Mouse (Mus musculus) lung, adult 2 months (tissue): ENCODE measurements around the gene Ier3. TPM values are rescaled to one million over a fixed set of nuclear protein-coding genes. Genes with fewer than 3 reads are reported as not detected.
A peak's percentile ranks its signal among the peaks of the same experiment; 100 is the strongest.

Source experiments
- DNase-seq: peaks from one replicate; pipeline ENCODE4 v3.0.0; 2022
- H3K4me1 ChIP-seq: fragments of 200-500 bp; 2 replicates; pipeline ENCODE4 v1.6.1; 2011; ENCODE audit warnings: low read length; ENCODE audit not compliant: control insufficient read depth, insufficient read depth
- H3K4me3 ChIP-seq: fragments of 200-500 bp; replicated peaks from 2 replicates; pipeline ENCODE3; 2011; ENCODE audit warnings: low read depth, mild to moderate bottlenecking, control low read depth, low read length; ENCODE audit errors: extremely low read depth
- CTCF ChIP-seq: fragments of 200-500 bp; IDR thresholded peaks from 2 replicates; pipeline ENCODE4 v1.5.1; 2011; ENCODE audit warnings: mild to moderate bottlenecking, low read length, control low read depth; ENCODE audit not compliant: insufficient read depth
- POLR2A ChIP-seq: fragments of 200-500 bp; IDR thresholded peaks from 2 replicates; pipeline ENCODE4 v1.6.1; 2011; ENCODE audit warnings: low read depth, mild to moderate bottlenecking, control low read depth, low read length, borderline replicate concordance; ENCODE audit errors: extremely low read depth
- WGBS: fragments of 180-500 bp; shearing (Covaris S2); methylation state at CpG from one replicate; pipeline ENCODE4 v1.1.7; 2018; 5-methylcytosine and 5-hydroxymethylcytosine counted together
- polyA plus RNA-seq: library from polyadenylated mRNA; depleted of rRNA; stranded (reverse); fragments of >200 nt; gene quantifications from 2 replicates; pipeline ENCODE4 v1.2.3, GENCODE M21; 2012

Ier3 gene
- polyA plus RNA-seq, 1 experiment = 133 TPM

- no peak for DNase-seq
- Histone ChIP-seq H3K4me1 (0 out of 2 replicates have a peak, but pooled peaks cover 3% of the 10 kb centered on the region), H3K4me3 (peak overlapping the region; percentile 6)
- WGBS = 32% methylated on average over 10 of the region's 10 CpGs
- TF ChIP-seq POLR2A (no peak), CTCF (no peak)
Observed at GRCm38 (mm10) chr17:35864832-35865353, 43.4 kb downstream of the Ier3 start.

- peak; percentile 67; the same call in 1 of the 2 replicates for TF ChIP-seq POLR2A
- no peak for TF ChIP-seq CTCF
- WGBS = 2% methylated on average over 46 of the region's 48 CpGs
- peak; percentile 64 for DNase-seq
- peak within 1 kb of the TSS; percentile 93 for H3K4me3 ChIP-seq
- peaks cover 3% of the 10 kb centered on the region; the same call in 1 of the 2 replicates for H3K4me1 ChIP-seq
Observed at GRCm38 (mm10) chr17:35865481-35866280, 44.2 kb downstream of the Ier3 start, which contains the start of gene Ppp1r18. Ppp1r18 (plus strand) TSS chr17:35865593.

- H3K4me3 ChIP-seq = peak overlapping the region; percentile 93
- 1% methylated on average over 38 of the region's 38 CpGs for WGBS
- peak; percentile 63 for DNase-seq
- H3K4me1 ChIP-seq = peaks cover 3% of the 10 kb centered on the region; the same call in 1 of the 2 replicates
- TF ChIP-seq CTCF = no peak
- peak; percentile 66; the same call in 1 of the 2 replicates for TF ChIP-seq POLR2A
Observed at GRCm38 (mm10) chr17:35866281-35866831, 44.9 kb downstream of the Ier3 start.

GRCm38 (mm10) chr17:35866911-35867890 is 45.7 kb downstream of the Ier3 start:
- peak; percentile 51 for DNase-seq
- Histone ChIP-seq H3K4me3 (peak overlapping the region; percentile 93), H3K4me1 (peaks cover 5% of the 10 kb centered on the region; the same call in 1 of the 2 replicates)
- 9% methylated on average over 26 of the region's 26 CpGs for WGBS
- peak; percentile 31; the same call in 1 of the 2 replicates for TF ChIP-seq CTCF
- no peak for TF ChIP-seq POLR2A

GRCm38 (mm10) chr17:35868165-35868820 is 46.8 kb downstream of the Ier3 start:
- DNase-seq = peak; percentile 34
- Histone ChIP-seq H3K4me3 (peak overlapping the region; percentile 93), H3K4me1 (peaks cover 11% of the 10 kb centered on the region; the same call in 1 of the 2 replicates)
- whole genome bisulfite sequencing = 14% methylated on average over 17 of the region's 17 CpGs
- no peak for TF ChIP-seq CTCF
- no peak; the same call in 1 of the 2 replicates for TF ChIP-seq POLR2A

GRCm38 (mm10) chr17:35868961-35869345 is 47.5 kb downstream of the Ier3 start:
- 4% methylated on average over 7 of the region's 7 CpGs for WGBS
- TF ChIP-seq CTCF = no peak
- Histone ChIP-seq H3K4me1 (peaks cover 15% of the 10 kb centered on the region), H3K4me3 (peak overlapping the region; percentile 93)
- no peak for DNase-seq

GRCm38 (mm10) chr17:35869346-35870067 is 48.0 kb downstream of the Ier3 start:
- 4% methylated on average over 7 of the region's 7 CpGs for WGBS
- H3K4me1 ChIP-seq = peaks cover 15% of the 10 kb centered on the region
- peak overlapping the region; percentile 93 for H3K4me3 ChIP-seq
- peak; percentile 38 for DNase-seq
- TF ChIP-seq POLR2A (no peak), CTCF (no peak)
